Mouse (Mus musculus) brain, embryonic 14.5 days (tissue): ENCODE results near the gene Vta1.

ENCODE experiments used
- CTCF ChIP-seq: fragments of 200-500 bp; IDR thresholded peaks from 2 replicates; pipeline ENCODE4 v1.5.1; 2012; ENCODE audit warnings: inconsistent platforms, mild to moderate bottlenecking, moderate library complexity, borderline replicate concordance; ENCODE audit not compliant: insufficient read depth, insufficient read length; ENCODE audit errors: extremely low read depth
- POLR2A ChIP-seq: fragments of 200-500 bp; IDR thresholded peaks from 2 replicates; pipeline ENCODE4 v1.6.1; 2012; ENCODE audit warnings: mild to moderate bottlenecking, inconsistent platforms, borderline replicate concordance; ENCODE audit not compliant: poor library complexity, insufficient read depth, insufficient read length, severe bottlenecking; ENCODE audit errors: extremely low read depth

- TF ChIP-seq POLR2A, result no peak
- no peak for TF ChIP-seq CTCF
Observed at GRCm38 (mm10) chr10:14688785-14689442, 16.4 kb downstream of the Vta1 start.
